Mouse (Mus musculus): ENCODE measurements around the gene Camta1.

The Camta1 gene

DNA sequence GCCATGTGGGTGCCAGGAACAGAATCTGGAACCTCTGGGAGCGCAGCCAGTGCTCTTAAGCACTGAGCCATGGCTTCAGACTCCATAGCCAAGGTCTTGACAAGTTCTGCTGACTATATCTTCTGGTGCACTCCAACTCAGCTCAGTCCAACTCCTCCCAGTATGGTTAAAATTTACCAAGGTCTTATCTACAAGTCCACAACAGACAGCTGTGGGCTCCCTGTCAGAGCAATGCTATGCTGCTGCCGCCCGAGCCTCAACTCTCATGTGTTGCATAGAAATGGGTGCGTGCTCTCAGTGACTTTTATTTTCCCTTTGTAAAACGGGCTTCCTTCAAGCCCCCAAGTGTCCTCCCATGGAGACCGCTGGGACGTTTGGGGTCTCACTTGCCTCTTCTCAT is 446.7 kb downstream of the Camta1 start:
- in situ Hi-C loops (cut with MboI; ENCODE audit: unreplicated experiment in 2 of 2), result no loop called here

DNA sequence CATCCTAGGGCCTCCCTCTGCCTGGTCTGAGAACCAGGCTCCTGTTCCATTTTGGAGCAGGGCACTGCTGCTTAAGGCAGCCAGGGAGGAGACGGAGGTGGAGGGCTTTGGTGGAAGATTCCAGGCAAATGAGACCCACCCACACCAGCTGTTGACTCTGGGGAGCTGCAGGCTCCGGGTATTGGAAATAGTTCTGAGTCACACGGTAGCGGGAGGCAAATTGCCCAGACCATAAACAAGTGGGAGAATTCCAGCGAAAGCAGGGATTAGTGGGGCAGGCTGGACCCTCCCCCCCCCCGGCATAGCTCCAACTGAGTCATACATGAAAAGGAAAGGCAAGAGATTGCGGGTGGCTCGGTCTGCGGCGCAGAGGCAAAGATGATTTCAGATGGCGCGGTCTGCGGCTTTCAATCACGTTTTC is 450.0 kb downstream of the Camta1 start:
- in situ Hi-C loops (cut with MboI; ENCODE audit: unreplicated experiment in 2 of 2), result no loop called here

DNA sequence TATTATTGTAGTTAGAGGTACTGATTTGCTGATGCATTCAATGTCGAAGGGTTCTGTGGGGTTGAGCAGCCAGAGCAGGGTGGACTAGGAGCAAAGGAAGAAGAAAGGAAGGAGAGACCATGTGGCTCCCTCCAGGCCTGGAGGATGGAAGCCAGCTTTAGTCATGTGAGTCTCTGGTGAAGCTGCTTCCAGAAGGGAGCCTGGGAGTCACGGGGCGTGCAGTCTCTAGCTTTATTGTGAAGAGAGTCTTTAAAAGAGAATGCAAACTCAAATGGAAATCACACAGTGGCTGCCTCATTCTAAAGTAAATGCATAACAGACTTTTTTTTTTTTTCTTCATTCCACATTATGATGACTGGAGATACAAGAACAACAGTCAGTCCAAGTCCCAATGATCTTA is 450.7 kb downstream of the Camta1 start:
- in situ Hi-C loops (cut with MboI; ENCODE audit: unreplicated experiment in 2 of 2), result no loop called here

DNA sequence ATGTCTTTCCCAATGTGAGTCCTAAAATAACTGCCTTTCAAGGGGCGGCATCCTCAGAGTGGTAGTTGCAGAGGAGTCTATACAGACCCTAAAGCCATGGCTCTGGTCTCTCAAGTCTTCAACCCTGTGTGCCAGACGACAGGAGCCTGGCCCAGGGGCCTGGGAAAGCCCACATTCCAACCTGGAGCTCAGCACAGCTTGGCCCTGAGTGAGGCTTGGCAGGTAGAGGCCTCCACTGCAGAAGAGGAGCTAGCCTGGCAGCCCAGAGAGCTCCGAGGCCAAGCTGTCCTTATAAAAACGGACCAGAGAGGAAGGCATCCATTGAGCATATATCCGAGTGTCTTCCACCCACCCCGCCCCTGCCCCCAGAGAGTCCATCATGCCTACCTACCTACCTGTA is 452.4 kb downstream of the Camta1 start:
- in situ Hi-C loops (cut with MboI; ENCODE audit: unreplicated experiment in 2 of 2), result no loop called here

DNA sequence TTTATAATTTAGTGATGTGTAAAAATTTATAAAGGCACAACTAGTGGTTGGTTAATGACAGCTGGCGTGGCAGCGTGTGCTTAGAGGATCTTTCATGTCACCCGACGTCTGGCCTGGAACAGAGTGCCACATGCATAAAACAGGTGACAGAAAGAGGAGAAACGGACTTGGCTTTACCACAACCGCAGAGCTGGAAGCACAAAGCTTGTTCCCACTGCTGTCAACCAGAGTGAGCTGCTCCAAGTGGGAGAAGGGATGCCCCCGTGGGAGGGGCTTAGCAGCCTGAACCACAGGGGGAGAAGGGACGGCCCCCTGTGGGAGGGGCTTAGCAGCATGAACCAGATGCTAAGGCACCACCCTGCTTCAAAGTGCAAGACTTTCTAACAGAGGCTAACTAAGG is 452.9 kb downstream of the Camta1 start:
- in situ Hi-C loops (cut with MboI; ENCODE audit: unreplicated experiment in 2 of 2), result no loop called here

DNA sequence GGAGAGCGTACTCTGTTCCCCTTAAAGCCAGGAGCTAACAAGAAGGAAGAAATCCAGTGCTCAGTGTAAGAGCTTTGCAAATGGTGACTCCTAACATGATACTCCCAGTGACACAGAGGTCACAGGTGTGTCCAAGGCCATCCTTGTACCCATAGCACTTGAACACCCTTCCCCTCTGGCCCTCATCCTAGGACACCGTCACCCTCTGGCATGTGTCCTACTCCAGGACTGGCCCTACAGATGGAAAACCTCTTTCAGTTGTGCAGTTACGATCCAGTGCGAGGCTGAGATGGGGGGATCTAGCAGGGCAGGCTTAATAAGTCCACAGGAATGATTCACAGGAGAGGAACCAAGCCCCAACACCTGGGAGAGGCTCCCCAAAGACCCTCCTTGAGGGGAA is 453.4 kb downstream of the Camta1 start:
- in situ Hi-C loops (cut with MboI; ENCODE audit: unreplicated experiment in 2 of 2), result no loop called here

DNA sequence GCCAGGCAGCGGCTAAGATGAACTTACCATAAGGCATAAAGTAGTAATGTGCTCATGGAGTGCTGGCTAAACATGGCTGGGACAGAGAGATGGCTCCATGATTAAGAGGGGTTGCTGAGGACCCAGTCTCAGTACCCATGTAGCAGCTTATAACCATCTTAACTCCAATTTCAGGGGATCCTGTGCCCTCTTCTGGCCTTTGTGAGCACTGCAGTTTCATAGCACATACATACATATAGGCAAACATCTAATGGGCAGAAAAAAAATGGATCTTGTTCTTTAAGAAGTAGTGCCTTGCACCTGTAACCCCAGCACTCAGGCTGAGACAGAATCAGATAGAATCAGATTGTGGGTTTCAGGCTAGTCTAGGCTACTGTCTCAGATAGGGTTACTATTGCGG is 454.5 kb downstream of the Camta1 start:
- in situ Hi-C loops (cut with MboI; ENCODE audit: unreplicated experiment in 2 of 2), result no loop called here

DNA sequence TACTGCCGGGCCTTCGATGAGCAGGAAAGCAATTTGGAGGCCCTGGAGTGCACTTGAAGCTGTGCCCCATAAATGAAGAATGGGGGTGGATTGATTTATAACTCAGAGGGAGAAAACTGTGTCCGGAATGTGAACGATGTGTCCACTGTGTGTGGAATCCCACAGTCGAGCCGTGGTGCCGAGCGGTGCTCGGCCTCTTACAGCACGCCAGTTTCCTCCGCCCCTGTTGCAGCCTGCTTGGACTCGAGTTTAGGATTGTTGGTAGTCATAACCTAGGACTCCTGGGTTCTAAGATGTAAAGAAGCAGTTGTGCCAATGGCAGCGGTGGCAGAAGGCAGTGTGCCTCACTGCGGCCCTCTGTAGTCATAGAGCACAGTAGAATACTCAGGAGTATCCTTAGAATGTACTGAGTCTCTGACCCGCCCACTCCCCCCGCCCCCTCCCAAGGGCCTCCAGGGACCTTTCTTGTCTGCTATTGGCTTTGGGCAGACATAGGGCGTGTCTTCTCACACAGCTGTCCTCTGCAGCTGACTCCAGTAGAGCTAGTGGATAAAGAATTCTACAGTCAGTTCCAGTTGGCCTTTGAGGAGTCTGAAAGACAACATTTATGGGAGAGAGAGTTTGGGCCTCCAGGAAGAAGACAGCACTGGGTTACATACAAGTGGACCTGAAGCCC is 457.0 kb downstream of the Camta1 start:
- in situ Hi-C loops (cut with MboI; ENCODE audit: unreplicated experiment in 2 of 2), result no loop called here

DNA sequence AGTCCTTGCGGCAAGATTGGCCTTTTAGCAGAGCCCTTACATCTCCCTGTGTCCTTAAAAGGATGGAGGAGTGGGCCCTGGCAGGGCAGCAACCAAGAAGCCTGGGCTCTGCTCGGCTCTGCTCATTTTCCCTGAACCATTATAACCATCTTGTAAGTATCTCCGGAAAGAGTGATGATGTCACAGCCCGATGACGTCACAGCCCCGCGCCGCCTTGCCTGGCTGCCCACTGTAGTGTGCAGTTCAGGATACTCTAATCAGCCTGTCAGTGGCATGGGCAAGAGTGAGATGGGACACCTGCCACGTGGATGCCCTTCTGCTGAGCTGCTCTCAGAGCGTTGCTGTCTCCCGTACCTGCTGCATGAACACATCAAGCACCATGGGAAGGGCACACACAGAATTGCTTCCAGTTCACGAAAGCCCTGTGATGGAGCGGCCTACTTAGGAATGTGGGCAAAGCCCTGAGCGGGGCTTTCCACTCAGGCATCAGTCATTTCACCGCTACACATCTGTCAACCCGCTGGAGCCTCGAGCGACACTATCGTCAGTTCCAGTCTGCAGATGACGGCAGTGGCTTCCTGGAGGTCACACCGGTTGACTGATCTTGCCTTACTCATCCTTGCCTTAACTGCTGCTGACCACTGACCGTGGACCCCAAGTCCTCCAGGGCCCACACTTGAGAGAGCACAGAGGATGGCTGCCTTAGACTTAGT is 459.8 kb downstream of the Camta1 start:
- in situ Hi-C loops (cut with MboI; ENCODE audit: unreplicated experiment in 2 of 2), result no loop called here

DNA sequence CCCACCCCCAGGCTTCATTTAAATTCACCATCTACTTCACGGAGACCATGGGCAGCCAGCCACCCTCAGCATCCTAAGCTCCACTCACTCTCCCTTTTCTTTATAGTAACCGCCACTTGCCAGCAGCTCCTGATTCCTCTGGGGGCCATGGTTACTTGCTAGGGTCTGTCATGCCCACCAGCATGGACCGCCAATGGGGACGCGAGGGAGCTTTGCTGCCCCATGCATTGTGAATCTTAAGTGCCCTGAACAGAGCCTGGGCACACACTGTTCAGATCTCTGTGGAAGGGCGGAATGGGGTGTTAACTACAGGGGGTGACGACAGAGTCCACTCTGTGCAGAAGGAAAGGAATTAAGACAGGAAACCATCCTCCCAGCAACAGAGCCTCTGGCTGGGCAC is 465.1 kb downstream of the Camta1 start:
- in situ Hi-C loops (cut with MboI; ENCODE audit: unreplicated experiment in 2 of 2), result no loop called here

DNA sequence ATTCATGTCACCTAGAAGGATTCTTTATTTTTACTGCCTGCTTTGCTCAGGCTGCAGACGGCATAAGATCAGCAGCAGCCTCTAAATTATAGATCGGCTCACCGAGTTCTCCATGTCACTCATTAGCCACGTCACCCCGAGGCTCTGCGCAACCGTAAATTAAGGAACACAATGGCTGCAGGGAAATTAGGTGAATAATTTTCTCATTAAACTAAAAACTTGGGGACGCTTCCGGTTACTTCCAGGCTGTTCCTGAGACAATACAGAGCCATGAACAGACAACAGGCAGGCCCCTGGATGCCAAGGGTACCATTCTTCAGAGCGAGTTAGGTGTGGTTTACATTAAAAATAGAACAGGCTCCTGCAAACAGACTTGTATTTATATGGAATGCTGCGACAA is 472.3 kb downstream of the Camta1 start:
- in situ Hi-C loops (cut with MboI; ENCODE audit: unreplicated experiment in 2 of 2), result no loop called here

DNA sequence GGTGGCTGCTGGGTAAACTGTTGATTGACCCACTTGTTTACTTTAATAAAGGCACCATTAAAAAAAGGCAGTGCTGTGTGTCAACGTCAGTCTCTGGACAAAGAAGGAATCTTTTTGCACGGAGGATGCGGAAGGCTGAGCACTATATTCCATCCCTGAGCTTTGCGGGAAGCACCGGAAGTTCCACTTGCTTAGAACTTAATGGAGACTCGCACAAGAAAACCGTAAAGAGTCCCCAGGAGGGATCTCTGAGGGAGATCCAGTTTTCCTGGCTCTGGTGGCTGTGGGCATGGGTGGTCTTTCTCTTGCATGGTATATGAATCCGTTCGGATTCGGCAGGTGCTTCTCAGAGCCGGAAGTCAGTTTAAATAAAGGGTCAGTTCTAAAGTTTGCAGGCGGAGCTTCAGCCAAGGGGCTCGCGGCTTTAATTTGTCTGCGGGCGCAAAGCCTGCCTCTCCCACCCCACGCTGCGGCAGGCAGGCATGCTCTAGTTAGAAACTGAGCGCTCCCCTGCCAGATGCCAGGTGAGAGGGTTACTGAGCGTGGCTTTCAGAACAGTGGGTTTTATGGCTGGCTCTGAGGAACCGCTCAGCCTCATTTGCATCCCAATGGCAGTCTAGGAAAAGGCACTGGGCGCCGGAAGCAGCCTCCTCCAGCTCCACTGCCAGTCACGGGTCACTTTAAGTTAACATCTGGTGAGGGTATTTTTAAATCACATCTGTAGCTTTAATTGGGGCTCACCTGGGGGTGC is 474.8 kb downstream of the Camta1 start:
- in situ Hi-C loops (cut with MboI; ENCODE audit: unreplicated experiment in 2 of 2), result no loop called here

DNA sequence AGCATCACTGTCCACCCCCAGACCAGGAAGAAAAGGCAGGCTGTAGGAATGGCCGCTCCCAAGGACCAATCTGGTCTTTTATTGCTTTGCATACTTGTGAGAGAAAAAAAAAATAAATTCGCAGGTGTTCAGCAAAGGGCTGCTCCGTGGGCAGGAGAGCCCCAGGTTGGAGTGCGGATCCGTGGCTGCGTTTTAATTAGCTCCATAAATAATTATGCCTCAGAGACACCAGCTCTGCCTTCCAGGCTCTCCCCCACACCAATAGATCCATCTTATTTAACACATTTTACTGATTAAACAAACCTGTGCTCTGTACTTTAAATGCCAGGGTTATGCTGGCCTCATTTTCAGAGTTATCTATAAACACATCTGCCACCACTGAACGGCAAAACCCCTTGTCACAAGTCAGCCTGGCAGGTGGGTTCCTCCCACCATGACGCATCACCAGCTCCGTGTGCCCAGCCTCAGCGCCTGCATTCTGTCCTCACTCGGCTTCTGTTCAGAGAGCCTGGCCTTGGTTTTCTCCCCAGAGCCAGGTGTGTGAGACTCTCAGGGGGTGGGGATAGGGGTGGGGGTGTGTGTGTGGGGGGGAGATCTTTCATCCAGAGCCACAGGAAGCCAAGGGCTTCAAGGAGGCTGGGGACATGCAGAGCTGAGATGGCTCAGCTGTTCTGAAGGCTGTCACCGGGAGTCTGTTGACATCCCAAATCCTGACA is 475.5 kb downstream of the Camta1 start:
- in situ Hi-C loops (cut with MboI; ENCODE audit: unreplicated experiment in 2 of 2), result no loop called here

DNA sequence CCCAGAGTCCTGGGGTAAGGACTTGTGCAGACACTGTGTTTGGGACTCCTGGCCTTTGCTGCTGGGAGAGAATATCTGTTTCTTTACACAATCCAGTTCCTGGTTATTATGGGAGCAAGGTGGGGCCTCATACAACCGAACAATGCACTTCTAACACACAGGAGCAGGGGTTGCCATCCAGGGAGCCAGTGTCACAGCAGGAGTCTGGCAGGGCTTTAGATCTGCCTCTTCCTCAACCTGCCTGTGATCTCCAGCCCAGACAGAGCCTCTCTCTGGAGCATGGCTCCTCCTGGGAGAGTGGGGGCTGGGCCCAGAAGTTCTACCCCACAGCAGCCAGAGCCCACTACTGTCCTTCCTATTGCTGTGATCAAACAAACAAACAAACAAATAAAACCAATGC is 483.9 kb downstream of the Camta1 start:
- in situ Hi-C loops (cut with MboI; ENCODE audit: unreplicated experiment in 2 of 2), result no loop called here

DNA sequence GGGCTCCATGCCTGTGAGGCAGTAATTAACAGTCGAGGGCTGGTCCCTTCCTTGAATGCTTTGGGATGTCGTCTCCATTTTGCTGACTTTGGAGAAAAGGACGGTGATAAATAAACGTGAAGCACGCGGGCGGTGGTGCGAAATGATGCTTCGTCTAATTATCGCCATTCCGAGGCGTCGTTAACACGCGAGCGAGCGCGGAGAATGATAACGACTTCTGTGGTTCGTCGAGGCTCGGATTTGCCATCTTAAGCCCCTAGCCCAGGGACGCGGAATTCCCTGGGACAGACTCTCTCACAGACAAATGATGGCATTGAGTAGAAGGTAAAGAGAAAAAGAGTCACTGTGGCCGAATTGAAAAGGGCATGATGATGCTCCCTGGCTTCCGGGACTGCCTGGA is 485.4 kb downstream of the Camta1 start:
- in situ Hi-C loops (cut with MboI; ENCODE audit: unreplicated experiment in 2 of 2), result no loop called here

DNA sequence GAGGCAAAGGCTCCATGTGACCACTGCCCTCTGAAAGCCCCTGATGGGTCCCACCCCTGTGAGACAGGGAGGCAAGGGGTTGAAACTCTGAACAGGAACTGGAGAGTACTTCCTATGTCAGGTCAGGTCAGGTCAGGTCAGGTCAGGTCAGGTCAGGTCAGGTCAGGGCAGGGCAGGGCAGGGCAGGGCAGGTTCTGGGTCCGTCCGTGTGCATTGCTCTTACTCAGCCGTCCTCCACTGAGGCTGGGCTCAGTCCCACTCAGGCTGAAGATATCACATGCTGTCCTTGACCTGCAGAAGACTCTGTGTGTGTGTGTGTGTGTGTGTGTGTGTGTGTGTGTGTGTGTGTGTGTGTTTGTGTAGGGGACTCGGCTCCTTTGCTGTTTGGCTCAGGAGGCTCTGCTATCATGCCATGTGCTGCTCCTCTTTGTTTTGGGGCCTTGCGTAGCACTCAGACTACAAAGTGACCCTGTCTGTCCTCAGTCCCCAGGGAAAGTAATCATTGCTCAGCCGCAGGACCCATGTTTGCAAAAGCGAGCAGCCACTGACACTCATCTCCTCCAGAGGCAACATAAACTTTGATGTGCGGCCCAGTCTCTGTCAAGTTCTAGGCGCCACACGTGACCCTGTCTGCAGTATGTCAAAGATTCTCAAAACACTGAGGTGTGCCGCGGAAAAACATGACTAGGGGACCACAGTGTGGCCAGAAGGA is 488.7 kb downstream of the Camta1 start:
- in situ Hi-C loops (cut with MboI; ENCODE audit: unreplicated experiment in 2 of 2), result no loop called here

DNA sequence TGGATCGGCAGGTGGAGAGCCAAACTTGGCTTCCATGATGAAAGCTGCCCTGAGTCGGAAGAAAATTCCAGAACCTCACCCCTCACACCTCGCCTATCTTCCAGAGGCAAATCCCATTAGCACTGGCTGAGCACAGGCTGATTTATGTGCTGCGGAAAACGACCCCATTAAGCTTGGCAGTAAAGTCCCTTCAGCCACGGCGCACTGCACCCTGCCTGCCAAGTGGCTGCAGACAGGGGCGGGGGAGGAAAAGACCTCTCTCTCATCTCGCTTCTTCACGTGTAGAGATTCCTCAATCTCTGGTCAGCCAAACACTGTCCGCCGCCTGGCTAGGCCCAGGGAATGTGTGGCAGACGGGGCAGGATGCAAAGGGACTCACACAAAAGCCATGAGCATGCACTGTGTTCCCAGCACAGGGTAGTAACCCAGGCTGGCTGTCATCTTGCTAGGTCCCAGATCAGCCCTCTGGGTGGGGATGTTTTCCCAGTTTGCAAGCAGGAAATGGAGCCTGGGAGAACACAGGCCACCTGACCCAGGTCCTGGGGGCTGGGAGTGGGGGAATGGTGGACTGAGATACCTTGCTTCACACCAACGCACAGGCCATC is 494.6 kb downstream of the Camta1 start:
- in situ Hi-C loops (cut with MboI; ENCODE audit: unreplicated experiment in 2 of 2), result no loop called here

DNA sequence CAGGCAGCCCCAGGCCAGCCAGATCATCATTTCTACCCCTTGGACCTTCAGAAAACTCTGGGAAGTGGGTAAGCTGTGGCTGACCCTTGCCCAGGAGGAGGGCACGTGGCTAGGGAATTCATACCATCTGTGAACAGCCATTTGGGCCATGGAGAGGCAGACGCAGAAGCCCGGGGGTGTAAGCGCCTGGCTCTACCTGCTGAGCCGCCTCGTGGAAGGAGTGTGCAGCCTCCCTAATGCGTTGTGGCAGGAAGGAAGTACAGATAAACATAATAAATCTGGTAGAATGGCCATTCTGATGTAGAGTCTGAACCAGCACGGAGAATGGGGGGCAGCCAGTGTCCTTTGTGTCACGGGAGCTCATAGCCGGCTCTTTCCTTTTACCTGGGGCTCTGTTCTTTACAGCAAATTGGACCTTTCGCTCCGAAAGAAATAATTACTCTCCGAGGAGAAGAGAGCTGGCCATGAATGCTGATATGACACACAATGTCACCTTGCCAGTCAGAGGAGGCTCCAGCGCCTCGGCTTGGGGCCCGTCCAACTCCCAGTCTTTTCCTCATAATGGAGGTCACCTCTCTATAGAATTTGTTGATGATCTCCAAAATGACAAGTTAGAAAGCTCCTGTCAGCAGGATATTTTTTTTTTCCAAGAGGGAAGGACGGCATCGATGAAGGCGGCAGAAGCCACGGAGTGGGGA is 500.6 kb downstream of the Camta1 start:
- in situ Hi-C loops (cut with MboI; ENCODE audit: unreplicated experiment in 2 of 2), result no loop called here

DNA sequence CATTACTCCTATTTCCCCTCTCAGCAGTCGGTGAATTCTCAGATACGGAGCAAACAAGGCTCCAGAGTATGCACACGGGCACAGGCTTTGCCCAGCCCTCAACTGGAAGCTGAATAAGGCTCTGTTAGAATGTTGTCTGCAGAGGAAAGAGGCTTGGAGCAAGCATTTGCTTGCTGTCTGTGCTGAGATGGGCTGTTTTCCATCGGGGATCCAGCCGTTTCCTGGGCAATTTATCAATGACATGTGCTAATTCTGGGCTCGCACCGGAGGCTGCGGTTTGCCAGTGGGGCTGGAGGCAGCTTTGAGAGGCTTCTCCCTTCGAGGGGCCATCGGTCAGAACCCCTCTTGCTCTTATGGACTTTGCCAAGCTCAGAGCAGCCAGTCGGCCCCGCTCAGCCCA is 506.2 kb downstream of the Camta1 start:
- in situ Hi-C loops (cut with MboI; ENCODE audit: unreplicated experiment in 2 of 2), result no loop called here

DNA sequence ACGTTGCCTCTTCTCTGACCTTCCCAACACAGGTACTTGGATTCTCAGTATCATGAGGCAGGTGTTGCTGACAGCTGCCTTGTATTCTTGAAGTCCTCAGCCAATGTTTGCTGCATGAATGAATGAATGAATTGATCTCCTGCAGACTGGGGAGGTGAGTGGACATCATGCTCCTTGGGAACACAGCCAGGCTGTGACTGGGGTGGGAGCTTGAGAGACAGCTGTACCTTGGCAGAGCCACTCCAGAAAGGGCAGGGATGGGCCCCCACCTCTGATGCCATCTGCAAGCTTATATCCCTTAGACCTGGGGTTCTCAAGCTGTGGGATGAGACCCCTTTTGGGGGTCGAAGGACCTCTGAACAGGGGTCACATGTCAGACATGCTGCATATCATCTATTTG is 508.9 kb downstream of the Camta1 start:
- in situ Hi-C loops (cut with MboI; ENCODE audit: unreplicated experiment in 2 of 2), result no loop called here

Measured in v-Abl transformed pro-B cells (cell line).